Mouse (Mus musculus) CD4-positive, CD25-positive, alpha-beta regulatory T cell, adult 2 months (primary cell): ENCODE results near the gene Krtap11-1.

Source experiments
- DNase-seq: peaks from one replicate; pipeline ENCODE4 v3.0.0-alpha.2; 2012; ENCODE audit warnings: low read depth, low spot score

The Krtap11-1 gene

GRCm38 (mm10) chr16:89571083-89571482 is at the start of gene Krtap11-1:
TSS of gene Krtap11-1 (minus strand) at chr16:89571183.
- DNase-seq = no peak

- DNase-seq = no peak
Observed at GRCm38 (mm10) chr16:89618190-89618589, 47.2 kb upstream of the Krtap11-1 start.

DNA sequence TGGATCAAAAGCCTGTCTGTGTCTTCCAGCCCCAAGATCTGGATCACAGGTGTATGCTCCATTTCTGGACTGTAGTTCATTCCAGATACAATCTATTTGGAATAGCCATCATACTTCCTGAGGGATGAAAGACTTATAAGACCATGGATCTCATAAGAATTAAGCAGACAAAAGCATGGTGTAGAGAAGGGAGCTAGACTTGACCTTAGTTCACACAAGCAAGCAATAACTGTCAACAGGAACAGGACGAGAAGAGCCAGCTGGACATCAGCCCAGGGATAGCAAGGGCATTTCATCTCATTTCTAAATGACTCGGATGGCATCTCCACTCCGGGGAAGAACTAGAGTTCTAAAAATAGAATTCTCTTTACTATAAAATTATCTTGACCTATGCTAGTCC is 46.3 kb upstream of the Krtap11-1 start:
- no peak for DNase-seq

GRCm38 (mm10) chr16:89613726-89614125 is 42.7 kb upstream of the Krtap11-1 start:
- DNase-seq = no peak

- DNase-seq = no peak
Observed at GRCm38 (mm10) chr16:89608791-89609185, 37.8 kb upstream of the Krtap11-1 start.

- no peak for DNase-seq
Observed at GRCm38 (mm10) chr16:89608161-89608790, 37.3 kb upstream of the Krtap11-1 start.

DNA sequence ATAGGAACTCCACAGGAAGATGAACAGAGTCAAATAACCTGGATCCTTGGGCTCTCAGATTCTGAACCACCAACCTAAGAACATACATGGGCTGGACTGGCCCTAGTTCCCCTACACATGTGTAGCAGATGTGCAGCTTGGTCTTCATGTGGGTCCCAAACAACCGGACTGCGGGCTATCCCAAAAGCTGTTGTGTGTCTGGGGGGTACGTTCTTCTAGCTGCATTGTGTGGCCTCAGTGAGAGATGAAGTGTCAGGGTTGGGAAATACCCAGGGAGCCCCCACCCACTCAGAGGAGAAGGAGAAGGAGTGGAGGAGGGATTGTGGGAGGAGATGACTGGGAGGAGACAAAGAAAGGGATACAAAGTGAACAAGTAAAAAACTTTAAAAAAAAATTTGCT is 36.0 kb upstream of the Krtap11-1 start:
- DNase-seq = no peak

GRCm38 (mm10) chr16:89587209-89587608 is 16.2 kb upstream of the Krtap11-1 start:
- no peak for DNase-seq

GRCm38 (mm10) chr16:89585604-89586508 is 14.9 kb upstream of the Krtap11-1 start:
- DNase-seq = no peak

DNA sequence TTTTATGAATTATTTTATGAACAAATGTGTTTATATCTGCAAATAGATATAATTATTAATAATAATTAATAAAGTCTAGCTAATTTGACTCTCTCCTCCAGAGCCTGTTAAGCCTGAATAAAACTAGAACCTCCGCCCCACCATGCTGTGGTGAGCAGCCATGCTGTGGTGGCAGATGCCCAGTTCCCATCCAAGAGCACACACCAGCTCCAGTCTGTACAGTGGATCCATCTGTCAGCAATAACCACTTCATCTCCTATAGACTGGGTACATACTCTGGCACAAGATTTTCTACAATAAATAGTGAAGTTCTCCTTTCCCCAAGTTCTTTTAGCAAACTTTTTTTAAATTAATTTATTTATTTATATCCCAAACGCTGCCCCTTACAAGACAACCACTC is 10.7 kb upstream of the Krtap11-1 start:
- no peak for DNase-seq

GRCm38 (mm10) chr16:89570516-89570915 is 467 bp downstream of the Krtap11-1 start:
- DNase-seq = no peak

DNA sequence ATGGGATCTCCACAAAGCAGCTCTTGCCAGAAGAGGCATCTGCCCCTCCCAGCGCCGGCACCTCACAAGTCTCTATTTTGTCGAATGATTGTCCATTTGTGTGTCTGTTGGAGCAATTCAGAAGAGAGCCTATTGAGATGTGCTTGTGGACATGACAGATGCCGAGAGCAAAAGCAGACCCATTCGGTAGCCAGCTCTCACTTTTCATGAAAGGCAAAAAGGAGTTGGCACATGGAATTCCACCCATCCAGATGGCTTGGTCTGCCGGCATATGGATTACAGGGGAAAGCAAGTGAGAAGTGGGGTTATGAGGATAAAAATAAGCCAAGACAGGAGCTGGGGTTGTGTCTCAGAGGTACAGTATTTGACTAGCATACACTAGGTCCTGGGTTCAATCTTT is 1.8 kb downstream of the Krtap11-1 start:
- DNase-seq = no peak

DNA sequence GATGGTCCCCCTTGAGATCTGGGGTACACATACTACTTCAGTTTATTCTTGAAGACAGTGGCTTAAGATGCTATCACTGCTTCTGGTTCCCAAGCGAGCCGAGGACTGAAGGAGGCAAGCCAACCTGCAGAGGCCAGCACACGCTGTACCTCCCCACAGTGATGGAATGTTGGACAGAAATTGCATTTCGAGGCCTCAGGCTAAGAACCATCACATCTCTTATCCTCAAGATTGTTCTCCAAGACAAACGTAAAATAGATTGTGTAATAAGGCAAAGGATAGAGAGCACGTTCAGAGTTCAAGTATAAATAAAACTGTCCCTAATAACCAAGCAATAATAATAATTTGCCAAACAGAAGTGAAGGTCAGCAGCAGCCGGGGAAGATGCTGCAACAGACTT is 2.8 kb downstream of the Krtap11-1 start:
- DNase-seq = no peak

- DNase-seq = no peak
Observed at GRCm38 (mm10) chr16:89550298-89550697, 20.7 kb downstream of the Krtap11-1 start.

DNA sequence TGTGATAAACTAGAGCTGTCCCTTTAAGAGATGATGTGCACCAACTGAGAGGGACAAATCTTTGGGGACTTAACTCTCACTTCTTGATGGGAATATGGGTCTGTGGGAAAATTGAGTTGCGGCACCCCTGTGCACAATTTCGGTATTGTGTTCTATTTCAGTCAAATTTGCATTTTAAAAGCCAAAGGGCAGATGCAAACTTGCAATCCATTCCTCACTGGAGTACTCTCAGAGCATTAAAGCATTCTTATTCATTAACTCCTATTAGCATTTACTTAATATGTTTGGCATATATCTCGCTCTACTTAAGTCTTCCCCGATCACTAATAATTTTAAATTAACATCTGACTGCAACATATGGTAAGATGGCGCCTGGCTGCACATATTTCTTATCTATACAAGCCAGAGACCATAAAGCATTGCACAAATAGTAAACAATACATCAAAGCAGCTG is 32.9 kb downstream of the Krtap11-1 start:
- no peak for DNase-seq

DNA sequence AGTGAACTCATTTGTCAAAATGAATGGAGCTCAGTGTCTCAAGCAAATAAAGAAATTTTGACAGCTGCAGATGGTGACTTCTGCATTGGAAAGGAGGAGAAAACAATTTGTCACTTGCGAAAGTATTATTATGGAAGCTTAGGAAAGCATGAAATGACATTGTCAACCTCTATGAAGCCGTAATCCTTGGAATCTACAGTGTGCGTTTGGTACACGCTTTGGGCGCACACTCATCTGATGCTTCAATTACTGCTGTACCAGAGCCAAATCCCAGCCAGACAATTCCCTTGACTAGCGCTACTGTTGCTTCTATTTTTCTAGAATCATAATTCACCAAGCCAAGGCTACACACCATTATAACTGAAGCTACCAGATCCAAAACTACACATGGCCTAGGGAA is 33.6 kb downstream of the Krtap11-1 start:
- DNase-seq = no peak

DNA sequence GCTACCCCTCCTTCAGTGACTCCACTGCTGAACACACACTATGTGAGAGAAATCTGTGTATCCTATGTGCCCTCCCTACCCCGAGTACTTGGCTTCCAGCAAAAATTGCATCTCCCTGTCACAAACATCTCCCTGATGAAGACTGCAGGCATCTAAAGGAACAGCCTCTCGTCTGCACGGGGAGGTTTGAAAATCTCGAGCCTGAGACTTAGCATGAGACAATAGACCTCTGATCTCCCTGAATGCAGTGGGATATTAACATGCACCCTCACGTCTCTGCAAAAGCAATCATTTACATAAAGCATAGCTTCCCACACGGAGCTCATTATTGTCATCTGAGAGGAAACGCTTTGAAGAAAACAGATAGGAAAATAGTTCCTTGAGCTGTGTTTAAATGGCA is 40.4 kb downstream of the Krtap11-1 start:
- DNase-seq = no peak

- DNase-seq = no peak
Observed at GRCm38 (mm10) chr16:89529846-89530245, 41.1 kb downstream of the Krtap11-1 start.

DNA sequence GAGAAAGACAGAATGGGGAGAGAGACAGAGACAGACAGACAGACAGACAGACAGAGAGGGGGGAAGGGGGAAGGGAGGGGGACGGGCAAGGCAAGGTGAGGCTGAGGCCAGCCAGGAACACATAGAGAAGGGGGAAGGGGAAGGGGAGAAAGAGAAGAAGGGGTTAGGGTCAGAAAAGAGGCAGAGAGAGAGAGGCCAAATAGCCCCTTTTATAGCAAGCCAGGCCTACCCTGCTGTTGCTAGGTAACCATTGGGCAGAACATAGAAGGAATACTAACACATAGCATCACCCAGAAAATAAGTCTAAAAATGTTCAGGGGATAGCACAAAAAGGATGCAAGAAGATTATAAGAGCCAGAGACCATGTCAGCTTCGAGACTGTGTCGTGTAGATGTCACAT is 42.6 kb downstream of the Krtap11-1 start:
- no peak for DNase-seq

DNA sequence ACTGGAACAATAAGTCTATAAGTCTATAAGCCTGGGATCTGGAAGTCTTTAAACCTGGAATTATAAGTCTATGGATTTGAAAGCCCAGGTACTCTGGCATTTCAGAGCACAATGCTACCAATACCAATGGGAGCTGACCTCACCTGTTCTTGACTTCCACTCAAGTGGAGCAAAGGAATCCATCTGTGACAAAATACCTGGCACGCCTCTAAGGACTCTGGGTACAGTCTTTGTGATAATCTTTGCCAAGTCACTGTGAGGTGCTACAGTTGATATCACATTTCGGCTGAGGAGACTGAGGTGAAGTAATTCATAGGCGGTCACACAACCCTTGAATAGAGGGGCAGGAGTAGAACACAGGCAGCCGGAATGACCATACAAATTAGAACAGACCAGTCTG is 50.0 kb downstream of the Krtap11-1 start:
- DNase-seq = no peak

DNA sequence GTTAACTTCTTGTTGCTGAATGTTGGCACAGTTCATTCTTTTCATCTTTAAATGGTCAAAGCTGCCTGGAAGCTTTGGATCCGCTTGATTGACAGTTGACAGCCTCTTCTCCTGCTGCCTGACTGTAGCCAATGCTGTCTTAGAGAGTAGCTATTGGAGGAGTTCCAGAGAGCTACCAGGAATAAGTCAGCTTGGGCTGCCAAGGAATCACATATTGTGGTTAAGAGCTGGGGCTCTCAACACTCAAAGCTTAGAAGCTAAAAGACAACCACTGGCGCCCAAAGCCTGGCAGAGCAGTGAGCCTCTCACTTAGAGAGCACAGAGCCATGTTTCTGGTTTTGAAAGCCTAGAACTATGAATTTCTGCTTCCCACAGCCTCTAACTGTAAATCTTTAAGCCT is 50.4 kb downstream of the Krtap11-1 start:
- DNase-seq = no peak
